Mouse (Mus musculus) embryonic facial prominence, embryonic 14.5 days (tissue): Measurements from ENCODE around the gene Zdhhc14. TPM values are rescaled to one million over a fixed set of nuclear protein-coding genes. Genes with fewer than 3 reads are reported as not detected.
A peak's percentile ranks its signal among the peaks of the same experiment; 100 is the strongest.

Source experiments
- ATAC-seq: fragments of 200-750 bp; cut with Nextera tagmentation; 2 replicates; pipeline ENCODE4 v1.8.0; 2017; ENCODE audit warnings: low read depth, moderate number of reproducible peaks, moderate TSS enrichment
- DNase-seq: peaks from one replicate; pipeline ENCODE4 v3.0.0-alpha.2; 2015; ENCODE audit warnings: low spot score
- H3K27ac ChIP-seq: fragments of 300-500 bp; sonication (generic); replicated peaks from 2 replicates; pipeline ENCODE4 v1.5.1; 2014; ENCODE audit warnings: low read depth, mild to moderate bottlenecking, low read length, moderate library complexity
- H3K27me3 ChIP-seq: fragments of 300-500 bp; sonication (generic); replicated peaks from 2 replicates; pipeline ENCODE4 v1.6.1; 2014; ENCODE audit warnings: low read length; ENCODE audit not compliant: control insufficient read depth, insufficient read depth
- H3K36me3 ChIP-seq: fragments of 300-500 bp; sonication (generic); 2 replicates; pipeline ENCODE4 v1.6.1; 2014; ENCODE audit warnings: low read length, mixed read lengths; ENCODE audit not compliant: control insufficient read depth, insufficient read depth
- H3K4me1 ChIP-seq: fragments of 300-500 bp; sonication (generic); 2 replicates; pipeline ENCODE4 v1.6.1; 2014; ENCODE audit warnings: antibody characterized with exemption, low read length; ENCODE audit not compliant: control insufficient read depth, insufficient read depth
- H3K4me2 ChIP-seq: fragments of 300-500 bp; sonication (generic); 2 replicates; pipeline ENCODE4 v1.6.1; 2014; ENCODE audit warnings: low read depth, mild to moderate bottlenecking, low read length, moderate library complexity, mixed read lengths
- H3K4me3 ChIP-seq: fragments of 300-500 bp; sonication (generic); 2 replicates; pipeline ENCODE4 v1.5.1; 2014; ENCODE audit warnings: low read depth, mild to moderate bottlenecking, low read length
- H3K9ac ChIP-seq: fragments of 300-500 bp; sonication (generic); 2 replicates; pipeline ENCODE4 v1.6.1; 2014; ENCODE audit warnings: low read depth, mild to moderate bottlenecking, low read length, moderate library complexity, mixed read lengths
- H3K9me3 ChIP-seq: fragments of 300-500 bp; sonication (generic); 2 replicates; pipeline ENCODE4 v1.6.1; 2016; ENCODE audit warnings: low read length; ENCODE audit not compliant: control insufficient read depth
- WGBS: fragments of 180-500 bp; shearing (Covaris S2); extraction: QIAGEN DNeasy Blood & Tissue Kit; methylation state at CpG from one replicate; pipeline ENCODE4 v1.1.7; 2014; 5-methylcytosine and 5-hydroxymethylcytosine counted together
- polyA plus RNA-seq: library from polyadenylated mRNA; unstranded; fragments of >200 nt; fragmentation: Nextera tagmentation; extraction: Ambion mirVana; gene quantifications from 2 replicates; pipeline ENCODE4 v1.2.1, GENCODE M21; 2014

The Zdhhc14 gene
- polyA plus RNA-seq, 1 experiment from 2014 or later = 4.6 TPM

DNA sequence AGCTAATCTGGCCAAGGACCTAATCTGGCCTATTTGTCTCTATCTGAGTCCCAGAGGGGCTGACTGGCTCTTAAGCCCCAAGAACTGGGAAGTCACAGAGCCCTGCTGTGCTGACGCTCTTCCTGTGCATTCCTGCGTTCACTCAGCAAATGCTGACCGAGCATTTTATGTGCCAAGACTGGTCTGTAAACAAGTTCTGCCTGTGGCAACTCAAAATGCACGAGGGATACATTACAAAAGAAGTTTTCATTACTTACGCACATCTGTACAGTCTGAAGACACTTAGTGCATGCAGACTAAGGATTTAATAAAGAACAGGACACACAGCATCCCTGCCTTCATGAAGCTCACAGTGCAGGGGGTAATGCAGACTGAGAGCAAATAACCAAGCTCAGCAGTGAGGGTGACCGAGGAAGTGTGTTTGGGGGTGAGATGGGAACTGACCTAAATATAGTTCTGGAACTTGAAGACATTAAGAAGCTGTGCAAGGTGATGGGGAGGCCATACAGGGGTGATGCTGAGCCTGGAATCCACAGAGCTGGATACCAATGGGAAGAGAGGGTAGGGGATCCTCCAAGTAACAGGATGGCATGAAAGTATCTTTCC, 99.3 kb downstream of the Zdhhc14 start:
- WGBS = 30% methylated on average over 6 of the region's 6 CpGs
- no peaks in the 10 kb centered on the region for H3K9me3 ChIP-seq
- H3K4me1 ChIP-seq = no peaks in the 10 kb centered on the region; the same call in 1 of the 2 replicates
- no peak overlapping the region; the same call in 1 of the 2 replicates for H3K27ac ChIP-seq
- no peak overlapping the region for H3K4me2 ChIP-seq
- H3K9ac ChIP-seq = no peak overlapping the region
- H3K27me3 ChIP-seq = no peaks in the 10 kb centered on the region
- no peaks in the 10 kb centered on the region for H3K36me3 ChIP-seq
- no peak overlapping the region for H3K4me3 ChIP-seq
- DNase-seq = peak; percentile 89
- ATAC-seq = peak; percentile 59

DNA sequence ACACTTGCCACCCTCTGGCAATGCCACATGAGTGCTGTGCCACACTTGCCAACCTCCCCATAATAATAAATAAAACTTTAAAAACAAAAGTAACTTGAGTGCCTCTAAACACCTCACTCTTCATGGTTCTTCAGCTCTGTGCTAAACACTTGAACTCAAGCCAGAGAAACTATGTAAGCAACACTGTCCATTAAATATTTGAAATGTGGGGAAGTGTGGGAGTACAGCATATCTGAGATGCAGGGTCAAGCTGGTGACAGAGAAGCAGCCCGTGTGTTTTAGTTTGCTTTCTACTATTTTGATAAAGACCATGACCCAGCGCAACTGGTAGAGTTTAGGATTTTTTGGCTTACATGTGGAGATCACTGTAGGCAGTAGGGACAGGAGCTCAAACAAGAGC, 100.7 kb downstream of the Zdhhc14 start:
- no peak overlapping the region for H3K9ac ChIP-seq
- H3K27ac ChIP-seq = no peak overlapping the region
- no peak for ATAC-seq
- DNase-seq = no peak
- no peak overlapping the region for H3K4me3 ChIP-seq
- 81% methylated on average over 2 of the region's 2 CpGs for WGBS
- H3K4me2 ChIP-seq = no peak overlapping the region
- no peaks in the 10 kb centered on the region; the same call in 1 of the 2 replicates for H3K4me1 ChIP-seq
- no peaks in the 10 kb centered on the region for H3K27me3 ChIP-seq
- H3K36me3 ChIP-seq = no peaks in the 10 kb centered on the region
- no peaks in the 10 kb centered on the region for H3K9me3 ChIP-seq

DNA sequence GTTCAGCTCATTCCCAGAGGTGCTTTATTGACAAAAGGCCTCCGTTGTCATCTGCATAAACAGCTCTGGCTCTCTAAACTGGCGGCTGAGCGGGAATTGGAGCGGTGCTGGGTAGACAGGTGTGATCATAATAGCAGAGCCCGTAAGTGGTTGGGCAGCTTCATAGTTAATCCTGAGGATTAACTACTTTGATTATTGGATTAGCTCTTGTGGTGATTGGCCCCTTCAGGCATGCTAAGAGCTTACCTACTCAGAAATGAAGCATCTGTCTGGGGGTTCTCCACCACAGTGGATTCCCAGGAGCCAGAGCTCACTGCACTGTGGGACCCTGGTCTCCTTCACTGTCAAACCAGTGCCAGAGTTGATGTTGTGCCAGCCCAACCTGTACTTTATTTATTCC, 102.7 kb downstream of the Zdhhc14 start:
- H3K27ac ChIP-seq = no peak overlapping the region
- ATAC-seq (peak; percentile 72), DNase-seq (peak; percentile 43)
- no peaks in the 10 kb centered on the region for H3K9me3 ChIP-seq
- H3K4me3 ChIP-seq = no peak overlapping the region
- peaks cover 4% of the 10 kb centered on the region; the same call in 1 of the 2 replicates for H3K4me1 ChIP-seq
- no peaks in the 10 kb centered on the region for H3K36me3 ChIP-seq
- H3K27me3 ChIP-seq = no peaks in the 10 kb centered on the region
- no peak overlapping the region for H3K4me2 ChIP-seq
- no peak overlapping the region for H3K9ac ChIP-seq
- WGBS = 60% methylated on average over 5 of the region's 5 CpGs

DNA sequence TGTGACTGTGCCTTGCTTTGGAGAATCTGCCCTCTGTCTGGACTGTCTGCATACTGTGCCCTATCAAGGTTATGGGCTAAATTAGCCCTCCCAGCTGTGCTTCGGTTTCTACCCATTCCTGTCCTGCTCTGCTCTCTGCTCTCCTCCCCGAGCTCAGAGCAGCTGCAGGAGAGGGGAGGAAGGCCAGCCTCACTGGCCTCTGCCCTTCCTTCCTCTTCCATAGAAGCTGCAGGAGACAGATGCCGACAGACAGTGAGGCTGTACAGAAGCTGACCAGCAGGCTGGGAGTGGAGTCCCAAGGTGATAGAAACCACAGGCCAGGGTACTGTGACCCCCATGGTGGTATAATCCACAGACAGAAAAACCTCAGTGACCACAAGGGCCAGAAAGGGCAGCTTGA, 104.1 kb downstream of the Zdhhc14 start:
- 27% methylated on average over 3 of the region's 3 CpGs for WGBS
- ATAC-seq (no peak), DNase-seq (no peak)
- H3K4me1 ChIP-seq = peaks cover 4% of the 10 kb centered on the region; the same call in 1 of the 2 replicates
- no peaks in the 10 kb centered on the region for H3K27me3 ChIP-seq
- H3K4me3 ChIP-seq = no peak overlapping the region
- H3K9ac ChIP-seq = no peak overlapping the region
- H3K27ac ChIP-seq = no peak overlapping the region
- H3K4me2 ChIP-seq = no peak overlapping the region
- no peaks in the 10 kb centered on the region for H3K36me3 ChIP-seq
- H3K9me3 ChIP-seq = no peaks in the 10 kb centered on the region

DNA sequence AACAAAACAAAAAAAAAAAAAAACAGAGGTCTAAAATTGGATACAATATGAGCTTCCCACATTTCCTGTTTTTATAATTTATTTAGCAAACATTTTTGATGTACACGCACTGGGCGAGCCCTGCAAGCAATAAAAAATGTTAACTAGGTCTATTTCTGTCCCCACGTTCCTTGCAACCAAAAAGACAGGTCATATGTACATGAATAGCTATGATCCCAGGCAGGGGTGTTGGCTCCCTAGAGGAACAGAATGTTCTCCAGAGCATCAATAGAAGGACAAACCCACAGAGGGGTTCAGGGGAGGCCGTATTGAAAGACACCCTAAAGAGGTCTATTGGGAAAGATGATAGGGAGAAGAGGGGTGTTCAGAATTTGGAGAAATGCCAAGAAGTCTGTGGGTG, 106.6 kb downstream of the Zdhhc14 start:
- no peak overlapping the region for H3K4me2 ChIP-seq
- H3K9me3 ChIP-seq = no peaks in the 10 kb centered on the region
- peaks cover 4% of the 10 kb centered on the region; the same call in 1 of the 2 replicates for H3K4me1 ChIP-seq
- WGBS = 60% methylated on average over 4 of the region's 4 CpGs
- no peak overlapping the region for H3K27ac ChIP-seq
- no peaks in the 10 kb centered on the region for H3K27me3 ChIP-seq
- no peak overlapping the region for H3K9ac ChIP-seq
- DNase-seq = no peak
- no peak overlapping the region for H3K4me3 ChIP-seq
- ATAC-seq = no peak
- H3K36me3 ChIP-seq = no peaks in the 10 kb centered on the region

DNA sequence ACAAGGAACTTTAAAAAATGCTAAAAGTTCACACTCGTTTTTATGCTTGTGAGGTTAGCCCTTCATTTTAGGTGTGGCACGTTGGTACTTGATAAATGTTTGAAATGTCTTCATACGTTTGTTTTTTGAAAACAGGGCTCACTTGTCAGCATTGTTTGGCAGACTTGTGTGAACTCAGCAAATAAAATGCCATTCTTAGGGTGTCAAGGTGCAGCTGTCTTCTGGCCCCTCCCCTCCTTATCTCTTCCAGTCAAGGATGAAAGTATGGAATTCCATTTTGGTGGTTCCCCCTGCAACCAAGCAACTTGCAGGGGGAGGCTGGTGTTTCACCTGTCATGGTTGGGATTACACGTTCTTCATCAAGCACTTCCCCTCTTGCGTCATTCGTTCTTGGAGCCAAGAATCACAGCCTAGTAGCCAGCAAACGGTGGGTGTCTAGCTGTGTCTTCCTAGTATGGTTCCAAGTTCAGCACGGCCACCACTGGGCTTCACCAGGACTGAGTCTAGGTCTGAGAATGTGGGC, 108.2 kb downstream of the Zdhhc14 start:
- no peak for ATAC-seq

DNA sequence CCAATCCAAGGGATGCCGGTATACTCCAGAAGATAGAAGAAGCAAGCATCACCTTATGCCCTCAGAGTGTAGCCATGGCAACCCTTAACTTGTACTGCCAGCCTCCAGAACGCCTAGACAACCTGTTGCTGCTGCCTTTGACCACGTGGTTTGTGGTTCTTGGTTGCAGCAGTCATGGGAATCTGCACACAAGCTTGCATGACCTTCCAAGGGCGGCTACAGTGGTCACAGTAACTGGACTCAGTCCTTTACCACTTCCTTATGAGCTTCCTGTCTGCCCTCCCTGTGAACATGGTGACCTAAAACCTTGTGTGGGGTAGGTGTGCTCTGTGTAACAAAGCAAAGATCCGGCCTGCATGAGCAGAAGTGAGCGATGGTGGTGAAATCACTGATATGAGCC, 109.6 kb downstream of the Zdhhc14 start:
- Histone ChIP-seq H3K4me2 (no peak overlapping the region), H3K27me3 (no peaks in the 10 kb centered on the region), H3K4me3 (no peak overlapping the region), H3K9me3 (no peaks in the 10 kb centered on the region), H3K36me3 (no peaks in the 10 kb centered on the region), H3K9ac (no peak overlapping the region), H3K27ac (no peak overlapping the region), H3K4me1 (peaks cover 4% of the 10 kb centered on the region; the same call in 1 of the 2 replicates)
- no peak for ATAC-seq
- DNase-seq = no peak
- 81% methylated on average over 6 of the region's 6 CpGs for WGBS

More for the DNA sequence above, 108.2 kb downstream of the Zdhhc14 start:
- Histone ChIP-seq H3K4me3 (no peak overlapping the region), H3K4me2 (no peak overlapping the region), H3K4me1 (peaks cover 4% of the 10 kb centered on the region; the same call in 1 of the 2 replicates), H3K36me3 (no peaks in the 10 kb centered on the region), H3K27ac (no peak overlapping the region), H3K9ac (no peak overlapping the region), H3K9me3 (no peaks in the 10 kb centered on the region), H3K27me3 (no peaks in the 10 kb centered on the region)
- WGBS = 78% methylated on average over 8 of the region's 8 CpGs
- no peak for DNase-seq

DNA sequence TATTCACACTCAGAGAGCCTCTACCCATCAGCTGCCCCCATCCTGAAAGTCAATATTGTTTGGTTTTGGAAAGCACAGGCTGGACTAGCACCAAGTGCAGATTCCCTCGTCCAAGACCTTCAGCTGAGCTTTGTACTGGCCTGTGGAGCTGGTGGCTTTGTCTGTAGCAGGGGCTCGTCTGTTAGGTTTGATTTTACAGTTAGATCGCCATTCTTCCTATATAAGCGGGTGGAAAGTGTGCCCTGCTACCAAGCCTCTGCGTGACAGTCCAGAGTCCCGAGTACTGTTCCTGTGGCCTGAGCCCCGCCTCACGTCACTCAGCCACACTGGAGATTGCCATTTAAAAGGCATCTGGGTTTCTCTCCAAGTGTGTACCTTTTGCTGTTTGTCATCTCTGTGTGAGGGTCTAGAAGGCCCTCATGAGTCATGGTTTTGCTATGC, 113.8 kb downstream of the Zdhhc14 start:
- 71% methylated on average over 8 of the region's 8 CpGs for WGBS
- H3K4me2 ChIP-seq = no peak overlapping the region
- ATAC-seq (no peak), DNase-seq (no peak)
- no peaks in the 10 kb centered on the region for H3K27me3 ChIP-seq
- H3K4me3 ChIP-seq = no peak overlapping the region
- no peaks in the 10 kb centered on the region for H3K9me3 ChIP-seq
- no peaks in the 10 kb centered on the region for H3K4me1 ChIP-seq
- H3K36me3 ChIP-seq = no peaks in the 10 kb centered on the region
- H3K9ac ChIP-seq = no peak overlapping the region
- no peak overlapping the region for H3K27ac ChIP-seq

DNA sequence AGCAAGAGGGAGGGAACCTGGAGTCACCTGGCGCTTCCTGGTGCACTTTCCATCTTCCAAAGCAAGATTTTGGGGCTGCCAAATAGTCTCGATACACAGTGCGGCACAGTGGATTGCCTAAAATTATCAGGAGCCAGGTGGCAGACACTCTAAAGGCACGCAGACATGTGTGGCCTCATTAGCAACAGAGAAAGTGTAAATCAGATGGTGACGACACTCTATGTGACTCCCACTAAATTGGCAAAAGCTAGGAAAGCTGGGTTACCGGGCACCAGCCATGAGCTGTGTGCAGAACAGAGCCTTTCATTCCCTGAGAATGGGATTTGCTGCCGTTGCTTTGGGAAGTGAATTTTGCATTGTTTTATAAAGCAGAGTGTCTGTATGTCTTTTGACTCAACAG, 115.0 kb downstream of the Zdhhc14 start:
- Histone ChIP-seq H3K4me1 (no peaks in the 10 kb centered on the region), H3K4me3 (no peak overlapping the region), H3K36me3 (no peaks in the 10 kb centered on the region), H3K4me2 (no peak overlapping the region), H3K27me3 (no peaks in the 10 kb centered on the region), H3K27ac (no peak overlapping the region), H3K9me3 (no peaks in the 10 kb centered on the region), H3K9ac (no peak overlapping the region)
- WGBS = 84% methylated on average over 7 of the region's 7 CpGs
- ATAC-seq = no peak
- no peak for DNase-seq
